Mouse (Mus musculus): ENCODE measurements around the gene Lrrc40. TPM values are rescaled to one million over a fixed set of nuclear protein-coding genes. Genes with fewer than 3 reads are reported as not detected.
"Not testable (repeated sequence)": the region's sequence is repeated elsewhere in the genome, so short reads cannot be mapped to it uniquely, and the experiment has no call there.

Lrrc40 gene
- polyA plus RNA-seq, 1 experiment from 2014 or later, result 58.9 TPM

- not testable (repeated sequence) for H3K4me2 ChIP-seq; H3K4me3 ChIP-seq; H3K4me1 ChIP-seq; ATAC-seq (ENCODE audit: borderline replicate concordance, extremely low read depth, low FRiP score, low TSS enrichment); H3K9me3 ChIP-seq; H3K9ac ChIP-seq; H3K36me3 ChIP-seq; H3K27me3 ChIP-seq; H3K27ac ChIP-seq
- 52% methylated on average over 1 of the region's 1 CpGs for WGBS
Observed at GRCm38 (mm10) chr3:158102530-158102929, 66.1 kb downstream of the Lrrc40 start.

- Histone ChIP-seq H3K9ac (no peak overlapping the region), H3K27me3 (no peaks in the 10 kb centered on the region), H3K4me1 (no peaks in the 10 kb centered on the region), H3K4me2 (no peak overlapping the region), H3K9me3 (no peaks in the 10 kb centered on the region), H3K27ac (no peak overlapping the region), H3K4me3 (no peak overlapping the region), H3K36me3 (no peaks in the 10 kb centered on the region)
- 66% methylated on average over 2 of the region's 2 CpGs for WGBS
- no peak for ATAC-seq (ENCODE audit: borderline replicate concordance, extremely low read depth, low FRiP score, low TSS enrichment)
Observed at GRCm38 (mm10) chr3:158103467-158103866, 67.0 kb downstream of the Lrrc40 start.

GRCm38 (mm10) chr3:158105260-158105659 is 68.8 kb downstream of the Lrrc40 start:
- no peak overlapping the region for H3K4me3 ChIP-seq
- H3K9ac ChIP-seq, result no peak overlapping the region
- H3K9me3 ChIP-seq, result no peaks in the 10 kb centered on the region
- ATAC-seq (ENCODE audit: borderline replicate concordance, extremely low read depth, low FRiP score, low TSS enrichment), result no peak
- no peaks in the 10 kb centered on the region for H3K36me3 ChIP-seq
- H3K27ac ChIP-seq, result no peak overlapping the region
- H3K4me1 ChIP-seq, result no peaks in the 10 kb centered on the region
- H3K4me2 ChIP-seq, result no peak overlapping the region
- H3K27me3 ChIP-seq, result no peaks in the 10 kb centered on the region
- WGBS, result 68% methylated on average over 1 of the region's 1 CpGs

Other genes starting within 250 kb of the Lrrc40 start
- 9.2 and 10.5 TPM in 2 replicates for gene Cth, start 111.6 kb upstream of the Lrrc40 start, polyA plus RNA-seq (2015; fragmentation: Nextera tagmentation; extraction: Ambion mirVana)
- 19.1 and 19.7 TPM in 2 replicates for gene Ankrd13c, start 89.4 kb upstream of the Lrrc40 start, polyA plus RNA-seq (2015; fragmentation: Nextera tagmentation; extraction: Ambion mirVana)
- 238 and 244 TPM in 2 replicates for gene Srsf11, start within 50 bp of the Lrrc40 start, polyA plus RNA-seq (2015; fragmentation: Nextera tagmentation; extraction: Ambion mirVana)